Mouse (Mus musculus) layer of hippocampus, adult 11-12 months (tissue): Measurements from ENCODE around the gene Uaca.

ENCODE experiments used
- DNase-seq: peaks from one replicate; pipeline ENCODE4 v3.0.0; 2022; ENCODE audit warnings: low spot score

Uaca gene

GRCm38 (mm10) chr9:60794210-60794840 is at the start of gene Uaca:
Uaca (plus strand) TSS chr9:60794542.
- peak; percentile 80 for DNase-seq

DNA sequence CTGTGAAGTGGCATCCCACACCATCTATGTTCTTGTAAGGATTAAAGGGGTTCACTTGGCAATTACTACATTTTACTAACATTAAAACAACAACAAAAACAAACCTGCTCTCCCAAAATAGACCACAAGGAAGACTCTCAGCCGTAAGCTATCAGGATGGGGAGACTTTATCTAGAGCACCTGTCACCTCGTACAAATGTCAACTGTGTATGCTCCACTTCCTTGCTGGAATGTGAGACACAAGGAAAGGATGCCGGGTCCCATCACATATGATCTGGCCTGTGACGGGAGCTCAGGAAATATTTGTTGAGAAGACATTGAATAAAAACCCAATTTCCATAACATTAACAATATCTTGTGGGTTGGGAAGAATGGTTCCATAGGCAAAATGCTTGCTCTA is 49.4 kb upstream of the Uaca start:
- no peak for DNase-seq

DNA sequence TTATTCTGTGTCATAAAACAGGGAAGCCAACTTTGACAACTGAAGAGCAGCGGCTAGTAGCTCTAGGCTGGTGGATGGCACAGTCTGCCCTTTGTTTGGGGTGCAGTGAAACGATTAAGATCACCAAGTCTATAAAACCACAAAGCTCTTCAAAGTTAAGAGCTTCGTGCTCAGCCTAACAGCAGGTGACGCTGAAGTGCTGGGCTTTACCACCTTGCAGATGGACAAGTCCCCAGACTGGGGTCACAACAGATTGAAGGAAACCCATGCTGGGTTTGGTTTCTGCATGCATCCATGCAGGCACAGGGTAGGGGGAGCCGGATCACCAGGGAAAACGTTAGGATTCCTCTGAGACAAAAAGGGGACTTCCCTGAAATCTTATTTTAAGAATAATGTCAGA is 47.8 kb upstream of the Uaca start:
- no peak for DNase-seq

GRCm38 (mm10) chr9:60747672-60748071 is 46.7 kb upstream of the Uaca start:
- no peak for DNase-seq

GRCm38 (mm10) chr9:60748191-60748590 is 46.2 kb upstream of the Uaca start:
- DNase-seq = no peak

DNA sequence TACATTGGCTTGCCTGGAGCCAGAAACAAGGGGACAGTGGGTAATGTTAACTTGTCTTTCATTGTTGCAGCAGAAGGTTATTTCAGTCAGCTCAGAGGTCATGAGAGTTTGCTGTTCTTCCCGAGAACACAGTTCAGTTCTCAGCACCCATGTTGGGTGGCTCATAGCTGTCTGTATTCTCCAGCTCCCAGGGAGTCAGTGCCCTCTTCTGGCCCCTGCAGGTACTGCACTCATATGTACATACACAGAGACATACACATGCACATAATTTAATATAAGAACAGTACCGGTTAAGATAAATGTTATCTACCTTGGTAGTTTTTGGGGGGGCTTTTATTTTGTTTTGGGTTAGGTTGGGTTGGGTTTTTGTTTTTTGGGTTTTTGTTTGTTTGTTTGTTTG is 45.2 kb upstream of the Uaca start:
- DNase-seq = no peak

DNA sequence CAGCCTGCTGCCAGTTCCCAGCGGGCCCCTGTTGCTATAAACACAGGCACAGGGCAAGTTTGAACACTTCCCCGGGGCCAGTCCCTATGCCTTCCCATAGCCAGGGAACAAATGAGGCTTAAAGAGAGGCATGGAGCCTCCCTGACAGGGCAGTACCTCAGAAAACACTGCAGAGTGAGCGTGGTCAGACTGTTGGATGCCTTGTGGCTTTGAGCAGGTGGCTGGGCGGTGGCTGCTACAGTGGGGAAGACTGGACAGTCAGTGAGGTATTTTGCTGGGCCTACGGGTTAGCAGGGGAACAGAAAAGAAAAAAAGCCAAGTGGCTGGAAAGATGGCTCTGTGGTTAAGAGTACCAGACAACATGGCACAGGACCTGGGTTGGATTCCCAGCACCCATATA is 43.2 kb upstream of the Uaca start:
- no peak for DNase-seq

- no peak for DNase-seq
Measured at GRCm38 (mm10) chr9:60751971-60752370, 42.4 kb upstream of the Uaca start.

GRCm38 (mm10) chr9:60752636-60753035 is 41.7 kb upstream of the Uaca start:
- DNase-seq = no peak

- peak; percentile 49 for DNase-seq
Measured at GRCm38 (mm10) chr9:60756258-60756657, 38.1 kb upstream of the Uaca start.

GRCm38 (mm10) chr9:60756866-60757740 is 37.2 kb upstream of the Uaca start:
- no peak for DNase-seq

- DNase-seq = no peak
Measured at GRCm38 (mm10) chr9:60757817-60758216, 36.5 kb upstream of the Uaca start.

DNA sequence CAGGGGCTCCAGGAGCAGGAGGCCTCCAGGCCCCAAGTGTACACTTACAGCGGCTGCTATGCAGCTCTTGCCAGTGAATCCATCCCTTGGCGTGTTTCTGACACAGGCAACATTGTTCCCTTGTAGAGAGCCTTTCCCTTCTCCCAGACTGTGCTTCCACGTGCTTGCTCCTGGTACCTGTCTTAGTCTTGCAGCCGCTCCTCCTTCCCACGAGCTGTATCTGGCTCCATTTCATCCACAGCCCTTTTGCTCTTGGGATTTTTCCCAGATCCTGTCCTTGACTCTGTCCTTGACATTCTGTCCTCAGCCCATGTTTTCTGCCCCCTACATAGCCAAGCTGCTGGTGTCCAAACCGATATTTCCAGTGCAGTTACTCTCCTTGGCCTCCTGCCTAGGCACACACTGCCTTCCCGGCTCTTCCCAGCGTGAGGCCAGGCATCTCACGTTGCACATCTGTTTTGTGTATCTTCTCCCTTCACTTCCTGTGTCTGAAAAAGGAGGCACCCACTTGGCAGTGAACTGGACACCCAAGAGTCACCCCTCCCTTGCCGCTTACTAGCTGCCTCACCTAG is 34.8 kb upstream of the Uaca start:
- DNase-seq = no peak

GRCm38 (mm10) chr9:60765181-60765580 is 29.2 kb upstream of the Uaca start:
- no peak for DNase-seq

DNA sequence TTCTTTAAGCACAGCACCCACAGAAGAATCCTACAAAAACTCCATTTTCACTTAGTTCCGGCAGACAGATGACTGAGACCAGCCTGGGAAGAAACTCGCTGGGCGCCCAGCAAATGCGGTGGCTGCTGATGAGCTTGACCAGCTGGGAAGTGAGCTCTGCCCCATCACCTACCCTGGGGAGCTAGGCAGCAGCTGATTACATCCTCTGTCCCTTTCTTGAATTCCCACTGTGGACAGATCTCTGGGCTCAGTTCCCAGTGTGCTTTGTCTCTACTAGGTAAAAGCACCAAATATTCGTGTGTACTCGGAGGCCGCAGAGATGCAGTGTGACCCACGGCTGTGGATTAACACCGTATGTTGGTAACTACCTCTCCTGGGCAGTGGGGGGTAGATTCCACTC is 25.9 kb upstream of the Uaca start:
- no peak for DNase-seq

DNA sequence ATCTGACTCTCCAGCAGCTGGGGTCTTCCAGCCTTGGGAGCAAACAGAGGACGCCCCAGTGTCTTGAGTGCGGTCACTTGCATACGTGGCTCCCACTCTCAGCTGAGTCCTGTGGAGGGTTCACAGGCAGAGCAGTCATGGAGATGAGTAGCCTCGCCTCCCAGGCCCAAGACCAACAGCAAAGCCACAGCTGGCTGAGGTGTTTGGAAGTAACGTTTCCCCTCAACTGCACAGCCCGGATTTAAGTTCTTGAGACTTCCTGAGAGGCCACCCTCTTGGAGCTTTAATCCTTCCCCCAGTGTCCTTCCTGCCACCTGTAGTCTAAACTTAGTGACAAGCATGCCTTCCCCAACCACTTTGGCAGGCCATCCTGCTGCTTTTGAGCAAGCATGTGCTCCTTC is 24.6 kb upstream of the Uaca start:
- DNase-seq = no peak

- no peak for DNase-seq
Measured at GRCm38 (mm10) chr9:60773713-60774112, 20.6 kb upstream of the Uaca start.

DNA sequence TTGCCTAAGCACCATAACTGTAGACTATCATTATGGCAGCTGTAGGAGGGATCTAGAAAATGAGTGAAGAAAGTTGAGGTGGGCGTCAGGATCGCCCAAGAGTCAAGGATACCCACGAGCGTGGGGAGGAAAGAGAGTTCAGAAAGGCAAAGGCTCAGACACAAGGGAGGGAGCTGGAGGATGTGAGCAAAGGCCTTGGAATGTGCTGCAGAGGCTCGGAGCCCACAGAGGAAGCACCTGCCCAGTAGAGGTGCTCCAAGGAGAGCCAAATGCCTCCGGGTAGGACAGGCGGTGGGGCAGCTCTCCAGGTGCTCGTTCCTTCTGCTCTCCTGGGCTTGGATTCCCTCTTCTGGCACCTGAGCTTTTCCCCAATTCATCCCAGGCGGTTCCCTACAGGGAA is 17.4 kb upstream of the Uaca start:
- no peak for DNase-seq

GRCm38 (mm10) chr9:60782057-60782789 is 12.1 kb upstream of the Uaca start:
- DNase-seq = no peak

GRCm38 (mm10) chr9:60785069-60785468 is 9.3 kb upstream of the Uaca start:
- no peak for DNase-seq

DNA sequence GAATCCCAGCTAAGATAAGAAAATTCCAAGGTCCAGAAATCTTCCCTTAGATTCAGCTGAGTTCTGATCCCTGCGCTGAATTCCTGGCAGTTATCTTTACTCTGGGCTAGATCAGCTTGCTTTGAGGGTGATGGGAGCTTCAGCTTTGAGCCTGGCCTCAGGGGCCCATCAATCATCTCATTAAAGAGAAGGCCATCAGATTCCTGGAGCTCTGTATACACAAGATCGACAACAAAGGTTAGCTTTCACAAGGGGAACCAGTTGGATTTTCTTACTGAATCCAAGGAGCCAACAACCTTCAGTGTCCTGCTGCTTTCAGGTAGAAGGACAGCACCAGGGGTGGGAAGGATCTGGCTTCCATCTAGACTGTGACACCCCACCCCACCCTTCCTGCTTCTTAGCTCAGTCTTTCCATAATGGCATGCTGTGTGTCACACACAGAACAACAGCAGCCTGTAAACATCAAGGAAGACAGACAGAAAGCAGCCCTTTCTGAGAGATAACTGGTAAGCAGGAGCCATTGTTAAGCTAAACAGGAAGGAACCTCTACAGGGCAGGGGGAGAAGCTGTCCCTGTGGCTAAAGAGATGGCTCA is 6.7 kb upstream of the Uaca start:
- no peak for DNase-seq

DNA sequence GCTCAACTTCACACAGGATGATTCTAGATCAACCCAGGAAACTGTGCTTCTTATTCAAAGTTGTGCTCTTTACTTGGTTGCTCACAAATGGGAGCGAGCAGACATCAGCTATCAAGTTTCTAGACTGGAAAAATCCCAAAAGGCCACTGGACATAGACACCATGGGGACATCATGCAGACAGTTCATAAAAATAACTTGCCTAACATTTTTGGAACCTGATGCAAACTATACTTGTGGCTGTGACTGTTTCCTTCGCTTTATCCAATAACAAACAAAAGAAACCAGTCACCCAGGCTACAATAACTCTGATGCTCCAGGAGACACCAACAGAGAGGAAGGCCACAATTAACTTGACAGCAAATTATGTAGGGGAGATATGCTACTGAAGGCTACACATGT is 4.1 kb upstream of the Uaca start:
- DNase-seq = no peak
